Mouse (Mus musculus): Measurements from ENCODE around the gene March11. TPM values are rescaled to one million over a fixed set of nuclear protein-coding genes. Genes with fewer than 3 reads are reported as not detected.

The March11 gene
- under 1 TPM; 0.51 to 0.90 (median 0.75) TPM for total RNA-seq (2022)

- peak; percentile 3 for DNase-seq
These were observed at the start of gene March11 for GRCm38 (mm10) chr15:26308629-26309230. March11 (plus strand) TSS chr15:26309048.

DNA sequence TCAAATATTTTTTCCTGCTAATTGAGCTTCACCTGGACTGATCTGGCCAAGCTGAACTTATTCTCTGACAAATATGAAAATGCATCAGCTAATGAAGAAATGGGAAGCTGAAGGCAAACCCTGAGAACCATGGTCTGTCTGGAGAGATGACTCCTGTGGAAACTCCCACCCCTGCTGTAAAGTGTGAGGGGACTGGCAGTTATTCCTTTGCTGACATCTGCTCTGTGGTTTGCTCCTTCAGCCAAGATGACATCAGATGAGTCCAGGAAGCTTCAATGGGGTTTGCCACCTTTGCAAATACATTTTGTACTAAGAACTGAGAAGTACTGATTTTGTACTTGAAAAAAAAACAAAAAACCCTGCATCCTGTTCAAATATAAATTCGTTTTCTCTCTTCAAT is 46.5 kb upstream of the March11 start:
- no peak for DNase-seq

GRCm38 (mm10) chr15:26269596-26269995 is 39.3 kb upstream of the March11 start:
- DNase-seq = no peak

DNA sequence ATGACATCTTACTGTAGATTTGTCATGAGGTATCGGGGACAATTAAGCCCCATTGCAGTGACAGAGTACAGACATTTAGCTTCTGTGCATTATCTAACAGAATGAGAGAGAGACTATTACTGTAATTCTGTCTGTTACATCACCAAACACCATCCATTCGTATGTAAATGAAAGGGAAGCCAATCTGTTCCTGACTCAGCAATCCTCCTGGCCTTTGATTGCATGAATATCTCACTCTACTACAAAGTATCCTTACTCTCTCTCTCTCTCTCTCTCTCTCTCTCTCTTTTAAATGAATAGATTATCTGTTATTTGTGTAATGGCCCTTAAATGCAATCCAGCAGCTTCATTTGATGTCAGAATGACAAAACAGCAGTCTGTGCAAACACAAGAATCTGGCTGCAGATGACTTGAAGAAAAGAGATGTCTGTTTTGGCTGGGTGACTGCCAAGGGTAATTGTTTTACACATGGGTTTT is 32.8 kb upstream of the March11 start:
- no peak for DNase-seq

GRCm38 (mm10) chr15:26276608-26277007 is 32.2 kb upstream of the March11 start:
- DNase-seq = no peak

DNA sequence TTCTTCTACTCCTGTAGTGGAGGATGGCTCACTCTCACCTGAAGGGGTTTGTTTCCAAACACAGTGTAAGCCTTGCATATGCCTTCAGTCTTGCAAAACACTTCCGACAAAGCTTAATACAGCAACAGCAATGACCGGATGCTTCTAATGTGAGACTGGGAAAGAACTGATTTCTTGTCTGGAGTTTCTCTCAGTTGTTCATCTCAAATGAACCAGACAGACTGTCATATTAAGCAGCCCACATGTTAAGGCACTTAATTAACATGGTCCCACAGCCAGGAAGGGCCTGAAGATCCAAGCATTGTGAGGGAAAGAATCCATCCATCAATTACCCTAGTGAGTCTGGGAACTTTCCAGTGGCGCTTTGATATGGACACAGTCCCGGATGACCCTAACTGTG is 17.0 kb upstream of the March11 start:
- DNase-seq = no peak

DNA sequence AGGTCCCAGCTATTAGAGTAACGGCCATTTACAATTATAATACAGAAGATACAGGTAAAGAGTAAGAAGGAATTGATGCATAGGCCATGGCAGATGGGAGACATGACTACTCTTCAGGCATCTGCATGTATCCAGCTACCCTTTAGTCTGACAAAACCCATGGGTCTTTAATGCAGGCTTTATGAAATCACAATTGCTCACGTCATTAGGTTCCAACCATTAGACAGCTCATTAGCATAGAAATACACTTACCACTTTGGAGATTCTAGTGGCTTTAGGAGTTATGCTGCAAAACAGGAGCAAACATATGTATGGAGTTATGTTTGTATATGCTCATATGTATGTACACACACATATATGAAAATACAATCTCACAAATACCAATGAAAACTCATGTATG is 16.0 kb upstream of the March11 start:
- DNase-seq = no peak

GRCm38 (mm10) chr15:26293215-26293614 is 15.6 kb upstream of the March11 start:
- no peak for DNase-seq

DNA sequence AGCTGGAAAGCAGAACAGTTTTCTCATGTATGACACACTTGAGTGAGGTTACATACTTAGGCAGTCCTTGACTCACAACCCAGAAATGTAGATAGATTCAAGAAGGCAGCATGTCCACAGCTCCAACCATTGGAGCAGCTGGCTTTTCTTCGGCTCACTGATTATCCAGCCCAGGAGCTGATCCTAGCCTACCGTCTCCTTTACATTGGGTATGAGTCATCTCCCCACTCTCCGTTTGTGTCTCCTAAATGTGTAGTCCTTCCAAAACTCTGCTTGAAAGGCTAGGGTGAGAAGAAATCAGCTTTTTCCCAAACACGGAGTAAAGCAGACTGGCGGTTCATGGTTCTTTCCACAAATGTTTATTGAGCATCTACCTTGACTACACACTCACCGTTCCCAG is 10.2 kb upstream of the March11 start:
- DNase-seq = no peak

- peak; percentile 37 for DNase-seq
These were observed 563 bp downstream of the March11 start for GRCm38 (mm10) chr15:26309291-26309931.

DNA sequence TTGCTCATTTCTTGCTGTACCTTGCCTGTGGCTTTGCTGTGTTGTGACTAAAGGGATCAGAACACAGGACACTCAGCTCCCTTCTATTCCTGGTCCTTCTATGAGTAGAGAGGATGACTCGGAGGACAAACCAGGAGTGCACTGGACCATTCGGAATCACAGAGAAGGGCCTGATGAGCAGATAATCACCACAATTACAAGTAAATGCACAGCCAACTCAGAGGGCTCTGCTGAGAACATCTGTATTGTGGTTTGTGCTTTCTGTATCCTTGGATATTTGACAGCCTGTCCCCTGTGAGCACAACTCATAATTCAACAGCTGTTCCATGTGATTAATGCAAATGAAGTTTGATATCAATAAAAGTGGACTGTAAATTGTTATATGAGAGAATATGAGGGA is 11.0 kb downstream of the March11 start:
- no peak for DNase-seq

- no peak for DNase-seq
These were observed 11.6 kb downstream of the March11 start for GRCm38 (mm10) chr15:26320402-26320801.

DNA sequence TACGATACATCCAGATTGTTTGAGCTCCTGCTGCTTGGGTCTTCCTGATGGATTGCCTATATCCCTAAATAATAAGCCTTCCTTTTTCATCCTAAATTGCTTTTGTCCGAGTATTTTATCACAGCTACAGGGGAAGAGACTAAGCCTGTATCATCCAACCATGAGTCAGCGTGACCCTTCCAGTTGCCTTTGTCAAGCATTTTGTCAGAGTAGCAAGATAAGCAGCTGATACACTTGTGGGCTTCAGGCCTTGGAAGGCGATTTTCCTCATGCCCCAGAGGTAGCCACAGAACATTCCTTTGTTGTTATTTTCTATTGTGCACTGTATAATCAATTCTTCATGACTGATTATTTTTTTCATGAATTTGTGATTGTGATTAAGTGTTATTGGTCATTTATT is 14.0 kb downstream of the March11 start:
- no peak for DNase-seq

DNA sequence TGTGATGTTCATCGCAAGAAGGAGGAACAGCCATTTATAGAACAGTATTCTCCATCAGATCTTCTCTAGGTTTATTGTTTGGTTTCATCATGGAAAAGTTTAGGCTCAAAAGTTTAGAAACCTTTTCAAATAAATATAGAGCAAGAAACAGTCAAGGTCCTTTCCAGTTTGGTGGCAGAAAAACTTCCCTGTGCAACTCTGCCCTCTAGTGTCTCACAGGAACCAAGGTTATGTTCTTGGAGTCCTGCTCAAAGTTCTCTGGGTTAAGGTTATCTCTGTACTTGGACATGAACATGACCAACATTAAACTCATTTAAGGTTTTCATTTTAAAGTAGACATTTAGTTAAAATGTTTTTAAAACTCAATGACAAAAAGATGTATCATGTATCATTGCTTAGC is 18.3 kb downstream of the March11 start:
- peak; percentile 9 for DNase-seq

- DNase-seq = no peak
These were observed 26.9 kb downstream of the March11 start for GRCm38 (mm10) chr15:26335791-26336190.

- no peak for DNase-seq
These were observed 28.9 kb downstream of the March11 start for GRCm38 (mm10) chr15:26337775-26338174.

GRCm38 (mm10) chr15:26338343-26338742 is 29.5 kb downstream of the March11 start:
- no peak for DNase-seq

GRCm38 (mm10) chr15:26340490-26340889 is 31.6 kb downstream of the March11 start:
- no peak for DNase-seq

GRCm38 (mm10) chr15:26340966-26341365 is 32.1 kb downstream of the March11 start:
- no peak for DNase-seq

- no peak for DNase-seq
These were observed 35.5 kb downstream of the March11 start for GRCm38 (mm10) chr15:26344329-26344728.

GRCm38 (mm10) chr15:26353656-26354055 is 44.8 kb downstream of the March11 start:
- no peak for DNase-seq

GRCm38 (mm10) chr15:26365344-26365743 is 56.5 kb downstream of the March11 start:
- no peak for DNase-seq

GRCm38 (mm10) chr15:26366511-26366910 is 57.7 kb downstream of the March11 start:
- no peak for DNase-seq

DNA sequence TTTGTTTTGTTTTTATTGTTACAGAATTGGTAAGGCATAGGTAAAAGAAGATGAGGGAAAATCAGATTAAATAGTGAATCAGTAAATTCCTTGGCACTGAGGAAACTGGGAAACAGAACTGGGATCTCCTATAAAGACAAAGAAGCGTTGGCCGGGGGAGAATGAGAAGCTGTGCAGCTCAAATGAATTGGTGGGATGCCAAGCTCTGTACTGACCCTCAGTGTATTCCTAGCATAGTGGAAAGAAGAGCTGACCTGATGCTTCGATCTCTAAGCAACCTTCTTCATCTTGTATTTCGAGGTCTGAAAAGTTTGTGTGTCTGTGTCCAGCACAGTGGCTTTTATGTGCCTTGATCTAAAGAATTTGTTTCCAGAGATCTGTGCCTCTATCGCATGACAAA is 64.9 kb downstream of the March11 start:
- no peak for DNase-seq

All from adrenal gland, adult 8-10 months (tissue).